Comparison of ENCODE assay signal across 24 mouse cellular contexts in genomic region chr10:39956340-39956878, GRCm38 (mm10). TPM values are rescaled to one million over a fixed set of nuclear protein-coding genes. Genes with fewer than 3 reads are reported as not detected.
DNase-seq lines count a peak whose midpoint lies in the region; ATAC-seq and TF ChIP-seq lines count a peak whose summit lies in the region.
"Had no signal": no experiment of that assay in that cellular context is flagged by ENCODE, and none has a peak within 500 bp of the region (broad histone marks: within the 10 kb centered on the region; RNA-seq: fewer than 3 reads in every experiment).

No protein-coding gene starts in this region.

- DNase-seq in forebrain, postnatal 0 days, result peak; percentile 5
- no peak for DNase-seq in layer of hippocampus, adult 2 months (ENCODE audit: low spot score in 2 of 2)
- DNase-seq in layer of hippocampus, adult 18-20 months (ENCODE audit: low spot score in 2 of 2), result no peak
- DNase-seq in 416B (ENCODE audit: low read depth), result peak; percentile 78
- DNase-seq in induced T-regulatory cell, adult 2 months (ENCODE audit: low read depth), result peak; percentile 21
- no peak for DNase-seq in neural tube, embryonic 10.5 days (ENCODE audit: extremely low spot score, low spot score)
- DNase-seq: adrenal gland, postnatal 14 days; cerebellum, adult 9-11 months; gastrocnemius, postnatal 25 days; layer of hippocampus, postnatal 36 days; left cerebral cortex, postnatal 4 days; lung, adult 18-20 months; right cerebral cortex, postnatal 4 days; thymus, adult 18-20 months had no signal

- 35% methylated on average over 2 of the region's 2 CpGs for WGBS in forebrain, postnatal 0 days
- WGBS in forebrain, embryonic 13.5 days, result 64% methylated on average over 2 of the region's 2 CpGs

- no peaks in the 10 kb centered on the region for H3K9me3 ChIP-seq in forebrain, postnatal 0 days (ENCODE audit: low read length)
- H3K9me3 ChIP-seq in forebrain, embryonic 13.5 days (replicated peaks), result no peaks in the 10 kb centered on the region
- H3K9me3 ChIP-seq: heart, embryonic 13.5 days had no signal

- H3K4me3 ChIP-seq in forebrain, postnatal 0 days (ENCODE audit: low read depth, low read length), result no peak overlapping the region
- no peak overlapping the region for H3K4me3 ChIP-seq in forebrain, embryonic 13.5 days
- H3K4me3 ChIP-seq in layer of hippocampus, adult 2 months, result no peak overlapping the region
- H3K4me3 ChIP-seq: erythroblast, embryonic 14.5 days; heart, embryonic 13.5 days had no signal

- no peak overlapping the region for H3K9ac ChIP-seq in forebrain, postnatal 0 days
- no peak overlapping the region for H3K9ac ChIP-seq in forebrain, embryonic 13.5 days
- H3K9ac ChIP-seq: heart, embryonic 13.5 days had no signal

- no peaks in the 10 kb centered on the region for H3K4me1 ChIP-seq in forebrain, postnatal 0 days (ENCODE audit: insufficient read depth)
- H3K4me1 ChIP-seq in forebrain, embryonic 13.5 days, result peaks cover 7% of the 10 kb centered on the region; the same call in 1 of the 2 replicates

- 0 out of 2 replicates have a peak, but pooled peaks have one; percentile 10 for TF ChIP-seq CTCF in forebrain, postnatal 0 days (IDR thresholded peaks at IDR 0.05; ENCODE audit: low read depth)
- TF ChIP-seq CTCF in layer of hippocampus, adult 2 months (conservative IDR thresholded peaks at IDR 0.05), result peak; percentile 47

- no peak overlapping the region for H3K27ac ChIP-seq in forebrain, postnatal 0 days (ENCODE audit: low read depth, low read length)
- no peak overlapping the region for H3K27ac ChIP-seq in forebrain, embryonic 13.5 days
- no peak overlapping the region for H3K27ac ChIP-seq in layer of hippocampus, adult 2 months
- H3K27ac ChIP-seq: heart, embryonic 13.5 days had no signal

- no peak overlapping the region for H3K4me2 ChIP-seq in forebrain, postnatal 0 days (ENCODE audit: low read depth)
- no peak overlapping the region for H3K4me2 ChIP-seq in forebrain, embryonic 13.5 days
- H3K4me2 ChIP-seq: heart, embryonic 13.5 days had no signal

- H3K36me3 ChIP-seq in forebrain, postnatal 0 days (ENCODE audit: insufficient read depth), result no peaks in the 10 kb centered on the region
- H3K36me3 ChIP-seq in forebrain, embryonic 13.5 days (ENCODE audit: poor library complexity, severe bottlenecking), result no peaks in the 10 kb centered on the region
- H3K36me3 ChIP-seq: heart, embryonic 13.5 days had no signal

- no peak for ATAC-seq in forebrain, postnatal 0 days
- ATAC-seq in forebrain, embryonic 13.5 days, result no peak
- ATAC-seq in monocyte, adult 5-6 weeks (replicated peaks; ENCODE audit: insufficient number of reproducible peaks, low FRiP score, low TSS enrichment, poor library complexity, severe bottlenecking), result no peak

- no peaks in the 10 kb centered on the region for H3K27me3 ChIP-seq in forebrain, postnatal 0 days (ENCODE audit: insufficient read depth, low read length)
- no peaks in the 10 kb centered on the region for H3K27me3 ChIP-seq in forebrain, embryonic 13.5 days
- H3K27me3 ChIP-seq: heart, embryonic 13.5 days had no signal

RNA-seq across cellular contexts. Expression of gene Mfsd4b3, which starts 3.5 kb away (rescaled TPM):
- 0.46 TPM in 1 of 2 replicates, not detected in the other for total RNA-seq in forebrain, postnatal 0 days (2014; rRNA removed)
- polyA plus RNA-seq in forebrain, postnatal 0 days (2015; fragmentation: Nextera tagmentation; extraction: Ambion mirVana), result not detected in 2 replicates
- not detected in 2 replicates for polyA plus RNA-seq in forebrain, embryonic 13.5 days (2015; fragmentation: Nextera tagmentation; extraction: Ambion mirVana)
- total RNA-seq in layer of hippocampus, adult 2 months (2021), result under 1 TPM; 0.20 to 0.27 TPM
- under 1 TPM in 1 of 2 experiments, not detected in 1; 0.25 TPM for total RNA-seq in layer of hippocampus, adult 18-20 months (2021)
- total RNA-seq in monocyte, adult 5-6 weeks (2017), result 1.3 to 1.6 TPM (median 1.4 TPM) in 3 replicates
- total RNA-seq: hematopoietic stem cell, adult 5-6 weeks; layer of hippocampus, postnatal 36 days; left cerebral cortex, postnatal 4 days had no signal
- polyA plus RNA-seq: erythroblast, embryonic 14.5 days; frontal cortex, adult 2 months had no signal

RNA-seq across cellular contexts. Expression of gene Mfsd4b2, which starts 29.7 kb away (rescaled TPM):
- total RNA-seq in forebrain, postnatal 0 days (2014; rRNA removed), result not detected in 2 replicates
- not detected in 2 replicates for polyA plus RNA-seq in forebrain, postnatal 0 days (2015; fragmentation: Nextera tagmentation; extraction: Ambion mirVana)
- not detected in 2 replicates for polyA plus RNA-seq in forebrain, embryonic 13.5 days (2015; fragmentation: Nextera tagmentation; extraction: Ambion mirVana)
- under 1 TPM; 0.22 to 0.23 TPM for total RNA-seq in layer of hippocampus, adult 2 months (2021)
- under 1 TPM; 0.20 to 0.32 TPM for total RNA-seq in layer of hippocampus, adult 18-20 months (2021)
- 0.29 TPM in 1 of 3 replicates, not detected in the others for total RNA-seq in monocyte, adult 5-6 weeks (2017)
- total RNA-seq: ES-E14; hematopoietic stem cell, adult 5-6 weeks; megakaryocyte progenitor cell, adult 5-6 weeks had no signal
- polyA plus RNA-seq: erythroblast, embryonic 14.5 days; frontal cortex, adult 2 months; heart, embryonic 13.5 days; neural tube, embryonic 14.5 days had no signal

RNA-seq across cellular contexts. Expression of gene Mfsd4b5, which starts 30.0 kb away (rescaled TPM):
- total RNA-seq in forebrain, postnatal 0 days (2014; rRNA removed), result not detected in 2 replicates
- 0.06 TPM in 1 of 2 replicates, not detected in the other for polyA plus RNA-seq in forebrain, postnatal 0 days (2015; fragmentation: Nextera tagmentation; extraction: Ambion mirVana)
- polyA plus RNA-seq in forebrain, embryonic 13.5 days (2015; fragmentation: Nextera tagmentation; extraction: Ambion mirVana), result not detected in 2 replicates
- under 1 TPM; 0.29 to 0.67 TPM for total RNA-seq in layer of hippocampus, adult 2 months (2021)
- total RNA-seq in layer of hippocampus, adult 18-20 months (2021), result under 1 TPM; 0.20 to 0.43 TPM
- 0.19 to 0.53 TPM in 2 of 3 replicates, not detected in the other for total RNA-seq in monocyte, adult 5-6 weeks (2017)
- total RNA-seq: hematopoietic stem cell, adult 5-6 weeks had no signal
- polyA plus RNA-seq: erythroblast, embryonic 14.5 days; heart, embryonic 13.5 days; intestine, embryonic 14.5 days had no signal

RNA-seq across cellular contexts. Expression of gene Mfsd4b4, which starts 57.4 kb away (rescaled TPM):
- 8.8 and 14.2 TPM in 2 replicates for total RNA-seq in forebrain, postnatal 0 days (2014; rRNA removed)
- 2.1 and 2.7 TPM in 2 replicates for polyA plus RNA-seq in forebrain, postnatal 0 days (2015; fragmentation: Nextera tagmentation; extraction: Ambion mirVana)
- 3.4 and 3.8 TPM in 2 replicates for polyA plus RNA-seq in forebrain, embryonic 13.5 days (2015; fragmentation: Nextera tagmentation; extraction: Ambion mirVana)
- 1 to 10 TPM; 7.8 to 7.9 TPM for total RNA-seq in layer of hippocampus, adult 2 months (2021)
- 1 to 10 TPM; 7.7 to 8.0 TPM for total RNA-seq in layer of hippocampus, adult 18-20 months (2021)
- total RNA-seq in monocyte, adult 5-6 weeks (2017), result 0.76 to 2.6 TPM (median 1.7 TPM) in 3 replicates
- polyA plus RNA-seq: erythroblast, embryonic 14.5 days had no signal

Comparison
In these comparisons a context has a peak if more than half of its experiments do, and no peak if none do; other contexts are left out.
1. DNase-seq: peak in forebrain, postnatal 0 days (single experiment), 416B (single experiment) and induced T-regulatory cell, adult 2 months (single experiment); none in layer of hippocampus, adult 2 months (0 of 2), layer of hippocampus, adult 18-20 months (0 of 2) and neural tube, embryonic 10.5 days (single experiment).